Mouse (Mus musculus) liver, embryonic 14.5 days (tissue): ENCODE results near the gene Unc50. TPM values are rescaled to one million over a fixed set of nuclear protein-coding genes. Genes with fewer than 3 reads are reported as not detected.

Source experiments
- ATAC-seq: fragments of 200-750 bp; cut with Nextera tagmentation; 2 replicates; pipeline ENCODE4 v1.8.0; 2017; ENCODE audit warnings: moderate number of reproducible peaks, mild to moderate bottlenecking, moderate library complexity; ENCODE audit not compliant: insufficient read depth
- DNase-seq, 3 experiments: peaks; one replicate each; pipeline ENCODE4 v3.0.0-alpha.2; 2012 to 2013; ENCODE audit warnings: low read depth in 3 of 3, low spot score in 3 of 3
- H3K27ac ChIP-seq: fragments of 300-500 bp; sonication (generic); 2 replicates; pipeline ENCODE4 v1.5.1; 2014; ENCODE audit warnings: moderate library complexity, mild to moderate bottlenecking, control low read depth, inconsistent platforms
- H3K27me3 ChIP-seq: fragments of 300-500 bp; sonication (generic); 2 replicates; pipeline ENCODE4 v1.6.1; 2014; ENCODE audit warnings: mild to moderate bottlenecking, low read length, moderate library complexity; ENCODE audit not compliant: control insufficient read depth, insufficient read depth
- H3K36me3 ChIP-seq: fragments of 300-500 bp; sonication (generic); replicated peaks from 2 replicates; pipeline ENCODE4 v1.6.1; 2014; ENCODE audit warnings: low read depth; ENCODE audit not compliant: control insufficient read depth, insufficient read depth
- H3K4me1 ChIP-seq, 2 experiments: fragments of 200-500 bp in 1 of 2; fragments of 300-500 bp in 1 of 2; sonication (generic) in 1 of 2; replicated peaks; 2 replicates each; pipeline ENCODE4 v1.6.1; 2012 to 2014; ENCODE audit warnings: antibody characterized with exemption in 1 of 2, inconsistent platforms in 1 of 2, low read length in 1 of 2; ENCODE audit not compliant: control insufficient read depth in 2 of 2, insufficient read depth in 2 of 2
- H3K4me2 ChIP-seq: fragments of 300-500 bp; sonication (generic); 2 replicates; pipeline ENCODE4 v1.6.1; 2014; ENCODE audit warnings: low read depth, mild to moderate bottlenecking, control low read depth, moderate library complexity
- H3K4me3 ChIP-seq, 2 experiments: fragments of 200-500 bp in 1 of 2; fragments of 300-500 bp in 1 of 2; sonication (generic) in 1 of 2; 2 replicates each; pipeline ENCODE4 v1.5.1; 2012 to 2014; ENCODE audit warnings: low read depth in 2 of 2, low read length in 2 of 2, mild to moderate bottlenecking in 2 of 2, control low read depth in 1 of 2, inconsistent platforms in 1 of 2, moderate library complexity in 1 of 2; ENCODE audit not compliant: insufficient read depth in 1 of 2
- H3K9ac ChIP-seq: fragments of 300-500 bp; sonication (generic); replicated peaks from 2 replicates; pipeline ENCODE4 v1.6.1; 2014; ENCODE audit warnings: mild to moderate bottlenecking, control low read depth, moderate library complexity
- H3K9me3 ChIP-seq: fragments of 300-500 bp; sonication (generic); 2 replicates; pipeline ENCODE4 v1.6.1; 2016; ENCODE audit warnings: low read length, mixed read lengths; ENCODE audit not compliant: control insufficient read depth
- CTCF ChIP-seq: IDR thresholded peaks from 2 replicates; pipeline ENCODE4 v1.5.1; 2016; ENCODE audit warnings: antibody characterized with exemption, low read depth, control low read depth
- EP300 ChIP-seq: IDR thresholded peaks from 2 replicates; pipeline ENCODE4 v1.6.1; 2016; ENCODE audit warnings: antibody characterized with exemption, low read depth
- WGBS: fragments of 180-500 bp; shearing (Covaris S2); extraction: QIAGEN DNeasy Blood & Tissue Kit; methylation state at CpG from one replicate; pipeline ENCODE4 v1.1.7; 2014; ENCODE audit not compliant: insufficient replicate concordance; 5-methylcytosine and 5-hydroxymethylcytosine counted together
- polyA plus RNA-seq, 2 experiments: library from polyadenylated mRNA; depleted of rRNA in 1 of 2; stranded (reverse) in 1 of 2; unstranded in 1 of 2; fragments of >200 nt; fragmentation: Nextera tagmentation in 1 of 2; extraction: Ambion mirVana in 1 of 2; gene quantifications; 2 replicates each; pipeline versions ENCODE4 v1.2.1 to v1.2.3; 2012 to 2014

The Unc50 gene
- polyA plus RNA-seq (2012; rRNA removed): 37.6 and 42.1 TPM in 2 replicates
- polyA plus RNA-seq (2014; fragmentation: Nextera tagmentation; extraction: Ambion mirVana): 82.9 and 86.0 TPM in 2 replicates

- no peaks in the 10 kb centered on the region for H3K9me3 ChIP-seq
- 1% methylated on average over 57 of the region's 57 CpGs for WGBS
- peak within 1 kb of the TSS; percentile 95 for H3K9ac ChIP-seq
- H3K27ac ChIP-seq: peak within 1 kb of the TSS; percentile 81
- H3K36me3 ChIP-seq: peaks cover 30% of the 10 kb centered on the region
- H3K4me3 ChIP-seq: peak within 1 kb of the TSS; percentile 74 to 98
- ATAC-seq (peak; percentile 94), DNase-seq (peak; percentile 91 to 93 (median 93))
- H3K27me3 ChIP-seq: no peaks in the 10 kb centered on the region
- H3K4me2 ChIP-seq: peak within 1 kb of the TSS; percentile 96
- peaks cover 16 to 20% of the 10 kb centered on the region in 2 experiments for H3K4me1 ChIP-seq
- TF ChIP-seq CTCF (peak; percentile 29; the same call in 1 of the 2 replicates), EP300 (peak; percentile 37; the same call in 1 of the 2 replicates)
Observed at GRCm38 (mm10) chr1:37429366-37430296, at the start of gene Unc50, which contains the start of gene Coa5. Gene Unc50, plus strand, starts transcription at chr1:37430139. Gene Coa5, minus strand, starts transcription at chr1:37430103.

GRCm38 (mm10) chr1:37380913-37381312, 49.0 kb upstream of the Unc50 start:
- Histone ChIP-seq H3K27me3 (no peaks in the 10 kb centered on the region), H3K36me3 (no peaks in the 10 kb centered on the region), H3K4me1 (no peaks in the 10 kb centered on the region), H3K27ac (no peak overlapping the region), H3K9me3 (no peaks in the 10 kb centered on the region), H3K9ac (no peak overlapping the region), H3K4me2 (no peak overlapping the region), H3K4me3 (no peak overlapping the region)
- TF ChIP-seq EP300 (no peak), CTCF (no peak)
- ATAC-seq (no peak), DNase-seq (no peak)
- WGBS: 68% methylated on average over 5 of the region's 5 CpGs

GRCm38 (mm10) chr1:37384304-37384703, 45.6 kb upstream of the Unc50 start:
- 48% methylated on average over 3 of the region's 3 CpGs for WGBS
- no peaks in the 10 kb centered on the region for H3K36me3 ChIP-seq
- no peak for DNase-seq
- H3K9me3 ChIP-seq: no peaks in the 10 kb centered on the region
- ATAC-seq: no peak
- TF ChIP-seq EP300: no peak
- no peak overlapping the region for H3K4me3 ChIP-seq
- H3K27me3 ChIP-seq: no peaks in the 10 kb centered on the region
- no peak overlapping the region for H3K9ac ChIP-seq
- no peak overlapping the region for H3K4me2 ChIP-seq
- no peaks in the 10 kb centered on the region for H3K4me1 ChIP-seq
- H3K27ac ChIP-seq: no peak overlapping the region

GRCm38 (mm10) chr1:37386448-37386971, 43.4 kb upstream of the Unc50 start:
- 55% methylated on average over 7 of the region's 7 CpGs for WGBS
- TF ChIP-seq CTCF (no peak), EP300 (no peak)
- Histone ChIP-seq H3K4me1 (no peaks in the 10 kb centered on the region), H3K9me3 (no peaks in the 10 kb centered on the region), H3K9ac (no peak overlapping the region), H3K27me3 (no peaks in the 10 kb centered on the region), H3K4me3 (no peak overlapping the region), H3K27ac (no peak overlapping the region), H3K4me2 (no peak overlapping the region), H3K36me3 (no peaks in the 10 kb centered on the region)
- ATAC-seq (no peak), DNase-seq (no peak)

- WGBS: 62% methylated on average over 5 of the region's 5 CpGs
- H3K36me3 ChIP-seq: no peaks in the 10 kb centered on the region
- DNase-seq (no peak), ATAC-seq (no peak)
- H3K27ac ChIP-seq: no peak overlapping the region
- TF ChIP-seq CTCF (no peak), EP300 (no peak)
- no peak overlapping the region for H3K4me2 ChIP-seq
- no peaks in the 10 kb centered on the region for H3K9me3 ChIP-seq
- no peak overlapping the region for H3K9ac ChIP-seq
- no peaks in the 10 kb centered on the region for H3K4me1 ChIP-seq
- H3K4me3 ChIP-seq: no peak overlapping the region
- no peaks in the 10 kb centered on the region for H3K27me3 ChIP-seq
Observed at GRCm38 (mm10) chr1:37393174-37393573, 36.8 kb upstream of the Unc50 start.
